Mouse (Mus musculus): Measurements from ENCODE around the gene Olfr1354. TPM values are rescaled to one million over a fixed set of nuclear protein-coding genes. Genes with fewer than 3 reads are reported as not detected.
"Not testable (repeated sequence)": the region's sequence is repeated elsewhere in the genome, so short reads cannot be mapped to it uniquely, and the experiment has no call there.

Olfr1354 gene
- not detected in 2 replicates for total RNA-seq (2014; rRNA removed)
- not detected in 2 replicates for polyA plus RNA-seq (2015; fragmentation: Nextera tagmentation; extraction: Ambion mirVana)

DNA sequence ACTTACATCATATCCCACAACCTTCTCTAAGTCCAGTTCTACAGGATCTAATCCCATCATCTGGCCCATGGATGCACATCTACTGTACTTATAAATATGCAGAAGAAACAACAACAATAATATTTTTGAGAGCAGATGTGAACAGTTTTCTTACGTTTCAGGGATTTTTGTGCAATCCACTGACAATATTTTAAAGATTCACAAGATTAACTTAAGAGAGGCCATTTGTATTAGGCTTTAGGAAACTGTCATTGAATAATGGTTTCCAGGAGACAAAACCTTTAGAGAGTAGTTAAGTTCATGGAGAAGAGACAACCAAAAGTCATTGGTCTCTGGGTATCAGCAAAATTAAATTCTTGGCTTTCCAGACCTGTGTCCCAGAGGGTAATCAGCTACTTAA, at the start of gene Olfr1354:
Olfr1354 (plus strand) TSS at position 301 of the 400 bp plus-strand sequence.
- not testable (repeated sequence) for H3K36me3 ChIP-seq (ENCODE audit: insufficient read depth, low read length); DNase-seq (ENCODE audit: low spot score); H3K4me3 ChIP-seq (ENCODE audit: low read length); H3K27me3 ChIP-seq (ENCODE audit: insufficient read depth, low read length); H3K9ac ChIP-seq (replicated peaks; ENCODE audit: low read length); H3K27ac ChIP-seq; H3K4me2 ChIP-seq (ENCODE audit: low read depth, low read length); H3K9me3 ChIP-seq (ENCODE audit: low read length); ATAC-seq; H3K4me1 ChIP-seq (ENCODE audit: insufficient read depth, low read length)
- WGBS = 73% methylated on average over 1 of the region's 1 CpGs

DNA sequence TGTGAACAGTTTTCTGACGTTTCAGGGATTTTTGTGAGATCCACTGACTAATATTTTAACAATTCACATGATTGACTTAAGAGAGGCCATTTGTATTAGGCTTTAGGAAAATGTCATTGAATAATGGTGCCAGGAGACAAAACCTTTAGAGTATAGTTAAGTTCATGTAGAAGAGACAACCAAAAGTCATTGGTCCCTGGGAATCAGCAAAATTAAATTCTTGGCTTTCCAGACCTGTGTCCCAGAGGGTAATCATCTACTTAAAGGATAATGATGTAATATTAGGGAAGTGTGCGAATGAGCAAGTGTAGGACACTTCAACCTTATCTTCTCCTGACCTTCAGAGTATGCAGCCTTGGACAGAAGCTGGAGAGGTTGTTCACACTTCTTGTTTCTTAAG, 37.7 kb upstream of the Olfr1354 start, which contains the start of gene Olfr1355:
Olfr1355 (plus strand) TSS at position 301 of the 400 bp plus-strand sequence.
- no peak within 1 kb of the TSS for H3K27ac ChIP-seq
- no peaks in the 10 kb centered on the region for H3K9me3 ChIP-seq (ENCODE audit: low read length)
- H3K9ac ChIP-seq (replicated peaks; ENCODE audit: low read length) = no peak within 1 kb of the TSS
- H3K27me3 ChIP-seq (ENCODE audit: insufficient read depth, low read length) = no peaks in the 10 kb centered on the region
- no peaks in the 10 kb centered on the region for H3K4me1 ChIP-seq (ENCODE audit: insufficient read depth, low read length)
- no peak for DNase-seq (ENCODE audit: low spot score)
- H3K4me3 ChIP-seq (ENCODE audit: low read length) = no peak within 1 kb of the TSS
- TF ChIP-seq CTCF (IDR thresholded peaks at IDR 0.05; ENCODE audit: low read depth) = no peak
- WGBS = 62% methylated on average over 2 of the region's 2 CpGs
- H3K36me3 ChIP-seq (ENCODE audit: insufficient read depth, low read length) = no peaks in the 10 kb centered on the region
- no peak for ATAC-seq
- H3K4me2 ChIP-seq (ENCODE audit: low read depth, low read length) = no peak within 1 kb of the TSS

DNA sequence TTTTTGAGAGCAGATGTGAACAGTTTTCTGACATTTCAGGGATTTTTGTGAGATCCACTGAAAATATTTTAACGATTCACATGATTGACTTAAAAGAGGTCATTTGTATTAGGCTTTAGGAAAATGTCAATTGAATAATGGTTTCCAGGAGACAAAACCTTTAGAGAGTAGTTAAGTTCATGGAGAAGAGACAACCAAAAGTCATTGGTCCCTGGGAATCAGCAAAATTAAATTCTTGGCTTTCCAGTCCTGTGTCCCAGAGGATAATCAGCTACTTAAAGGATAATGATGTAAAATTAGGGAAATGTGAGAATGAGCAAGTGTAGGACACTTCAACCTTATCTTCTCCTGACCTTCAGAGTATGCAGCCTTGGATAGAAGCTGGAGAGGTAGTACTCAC, 37.4 kb downstream of the Olfr1354 start, which contains the start of gene Olfr8:
Olfr8 (plus strand) TSS at position 301 of the 400 bp plus-strand sequence.
- WGBS = 90% methylated on average over 1 of the region's 1 CpGs
- H3K4me1 ChIP-seq (ENCODE audit: insufficient read depth, low read length); H3K4me2 ChIP-seq (ENCODE audit: low read depth, low read length); H3K9me3 ChIP-seq (ENCODE audit: low read length); H3K4me3 ChIP-seq (ENCODE audit: low read length); H3K9ac ChIP-seq (replicated peaks; ENCODE audit: low read length); H3K27ac ChIP-seq; H3K27me3 ChIP-seq (ENCODE audit: insufficient read depth, low read length); ATAC-seq; DNase-seq (ENCODE audit: low spot score); H3K36me3 ChIP-seq (ENCODE audit: insufficient read depth, low read length): not testable (repeated sequence)

GRCm38 (mm10) chr10:78963009-78963408, 50.0 kb downstream of the Olfr1354 start, which contains the start of gene Olfr1353:
TSS of gene Olfr1353 (plus strand) at chr10:78963309.
- not testable (repeated sequence) for H3K4me2 ChIP-seq (ENCODE audit: low read depth, low read length); H3K9me3 ChIP-seq (ENCODE audit: low read length); ATAC-seq; H3K27ac ChIP-seq; H3K27me3 ChIP-seq (ENCODE audit: insufficient read depth, low read length); DNase-seq (ENCODE audit: low spot score); H3K36me3 ChIP-seq (ENCODE audit: insufficient read depth, low read length); H3K9ac ChIP-seq (replicated peaks; ENCODE audit: low read length); H3K4me1 ChIP-seq (ENCODE audit: insufficient read depth, low read length); H3K4me3 ChIP-seq (ENCODE audit: low read length)

Other genes with a start within 250 kb of the Olfr1354 start
- gene Casp14, start 194.9 kb upstream of the Olfr1354 start, total RNA-seq (2014; rRNA removed) = not detected in 2 replicates
- not detected in 2 replicates for gene Casp14, start 194.9 kb upstream of the Olfr1354 start, polyA plus RNA-seq (2015; fragmentation: Nextera tagmentation; extraction: Ambion mirVana)
- not detected in 2 replicates for gene Ccdc105, start 160.1 kb upstream of the Olfr1354 start, total RNA-seq (2014; rRNA removed)
- 0.16 and 0.28 TPM in 2 replicates for gene Ccdc105, start 160.1 kb upstream of the Olfr1354 start, polyA plus RNA-seq (2015; fragmentation: Nextera tagmentation; extraction: Ambion mirVana)
- gene Slc1a6, start 132.7 kb upstream of the Olfr1354 start, total RNA-seq (2014; rRNA removed) = 79.2 and 80.1 TPM in 2 replicates
- 38.8 and 41.3 TPM in 2 replicates for gene Slc1a6, start 132.7 kb upstream of the Olfr1354 start, polyA plus RNA-seq (2015; fragmentation: Nextera tagmentation; extraction: Ambion mirVana)
- gene Olfr1356, start 61.0 kb upstream of the Olfr1354 start, total RNA-seq (2014; rRNA removed) = not detected in 2 replicates
- gene Olfr1356, start 61.0 kb upstream of the Olfr1354 start, polyA plus RNA-seq (2015; fragmentation: Nextera tagmentation; extraction: Ambion mirVana) = not detected in 2 replicates
- not detected in 2 replicates for gene Olfr1355, start 37.6 kb upstream of the Olfr1354 start, total RNA-seq (2014; rRNA removed)
- gene Olfr1355, start 37.6 kb upstream of the Olfr1354 start, polyA plus RNA-seq (2015; fragmentation: Nextera tagmentation; extraction: Ambion mirVana) = not detected in 2 replicates
- not detected in 2 replicates for gene Olfr8, start 37.5 kb downstream of the Olfr1354 start, total RNA-seq (2014; rRNA removed)
- gene Olfr8, start 37.5 kb downstream of the Olfr1354 start, polyA plus RNA-seq (2015; fragmentation: Nextera tagmentation; extraction: Ambion mirVana) = not detected in 2 replicates
- gene Olfr1353, start 50.1 kb downstream of the Olfr1354 start, total RNA-seq (2014; rRNA removed) = not detected in 2 replicates
- not detected in 2 replicates for gene Olfr1353, start 50.1 kb downstream of the Olfr1354 start, polyA plus RNA-seq (2015; fragmentation: Nextera tagmentation; extraction: Ambion mirVana)
- gene Olfr1352, start 67.9 kb downstream of the Olfr1354 start, total RNA-seq (2014; rRNA removed) = not detected in 2 replicates
- gene Olfr1352, start 67.9 kb downstream of the Olfr1354 start, polyA plus RNA-seq (2015; fragmentation: Nextera tagmentation; extraction: Ambion mirVana) = not detected in 2 replicates
- not detected in 2 replicates for gene Olfr1351, start 99.3 kb downstream of the Olfr1354 start, total RNA-seq (2014; rRNA removed)
- gene Olfr1351, start 99.3 kb downstream of the Olfr1354 start, polyA plus RNA-seq (2015; fragmentation: Nextera tagmentation; extraction: Ambion mirVana) = 0.05 TPM in 1 of 2 replicates, not detected in the other
- not detected in 2 replicates for gene Olfr57, start 115.6 kb downstream of the Olfr1354 start, total RNA-seq (2014; rRNA removed)
- gene Olfr57, start 115.6 kb downstream of the Olfr1354 start, polyA plus RNA-seq (2015; fragmentation: Nextera tagmentation; extraction: Ambion mirVana) = 0.45 and 1.0 TPM in 2 replicates
- gene 2610008E11Rik, start 184.4 kb downstream of the Olfr1354 start, total RNA-seq (2014; rRNA removed) = 16.6 and 18.2 TPM in 2 replicates
- gene 2610008E11Rik, start 184.4 kb downstream of the Olfr1354 start, polyA plus RNA-seq (2015; fragmentation: Nextera tagmentation; extraction: Ambion mirVana) = 19.4 and 20.0 TPM in 2 replicates
- gene Vmn2r80, start 235.6 kb downstream of the Olfr1354 start, total RNA-seq (2014; rRNA removed) = not detected in 2 replicates
- not detected in 2 replicates for gene Vmn2r80, start 235.6 kb downstream of the Olfr1354 start, polyA plus RNA-seq (2015; fragmentation: Nextera tagmentation; extraction: Ambion mirVana)

Data from hindbrain, postnatal 0 days (tissue).